Mouse (Mus musculus) bone marrow, adult 2 months (tissue): ENCODE measurements around the gene Pde4dip. TPM values are rescaled to one million over a fixed set of nuclear protein-coding genes. Genes with fewer than 3 reads are reported as not detected.

Experiments
- H3K27ac ChIP-seq: fragments of 200-500 bp; 2 replicates; pipeline ENCODE4 v1.5.1; 2012; ENCODE audit warnings: low read depth, mild to moderate bottlenecking, control low read depth, inconsistent platforms, low read length; ENCODE audit not compliant: control insufficient read depth, poor library complexity, insufficient read depth
- H3K4me1 ChIP-seq: fragments of 200-500 bp; 2 replicates; pipeline ENCODE4 v1.6.1; 2011; ENCODE audit warnings: low read length; ENCODE audit not compliant: control insufficient read depth, insufficient read depth
- H3K4me3 ChIP-seq: fragments of 200-500 bp; replicated peaks from 2 replicates; pipeline ENCODE3; 2011; ENCODE audit warnings: mild to moderate bottlenecking, low read depth, low read length, control low read depth; ENCODE audit not compliant: control insufficient read depth
- CTCF ChIP-seq: fragments of 200-500 bp; IDR thresholded peaks from 2 replicates; pipeline ENCODE4 v1.5.1; 2011; ENCODE audit warnings: low read length, control low read depth; ENCODE audit not compliant: control insufficient read depth, insufficient read depth
- POLR2A ChIP-seq: fragments of 200-500 bp; IDR thresholded peaks from 2 replicates; pipeline ENCODE4 v1.6.1; 2011; ENCODE audit warnings: low read depth, mild to moderate bottlenecking, control low read depth, low read length, borderline replicate concordance; ENCODE audit not compliant: control insufficient read depth
- WGBS: fragments of 180-500 bp; shearing (Covaris S2); methylation state at CpG from one replicate; pipeline ENCODE4 v1.1.7; 2018; 5-methylcytosine and 5-hydroxymethylcytosine counted together
- polyA plus RNA-seq: library from polyadenylated mRNA; stranded (reverse); fragments of >200 nt; gene quantifications from 2 replicates; pipeline ENCODE4 v1.2.4, GENCODE M21; 2011; ENCODE audit warnings: low replicate concordance; ENCODE audit not compliant: missing spikeins, insufficient read depth, insufficient read length

Pde4dip gene
- polyA plus RNA-seq, 1 experiment: 7.5 TPM

- Histone ChIP-seq H3K4me1 (no peaks in the 10 kb centered on the region), H3K27ac (no peak overlapping the region), H3K4me3 (no peak overlapping the region)
- 76% methylated on average over 3 of the region's 3 CpGs for WGBS
- no peak for TF ChIP-seq POLR2A
- no peak for TF ChIP-seq CTCF
Observed at GRCm38 (mm10) chr3:97649022-97649421, 239.5 kb downstream of the Pde4dip start.

GRCm38 (mm10) chr3:97648518-97648917, 240.0 kb downstream of the Pde4dip start:
- Histone ChIP-seq H3K4me3 (no peak overlapping the region), H3K4me1 (no peaks in the 10 kb centered on the region), H3K27ac (no peak overlapping the region)
- TF ChIP-seq CTCF (no peak), POLR2A (no peak)
- 64% methylated on average over 1 of the region's 1 CpGs for WGBS

- WGBS: 81% methylated on average over 9 of the region's 9 CpGs
- H3K4me1 ChIP-seq: no peaks in the 10 kb centered on the region
- TF ChIP-seq CTCF (no peak), POLR2A (no peak)
- H3K27ac ChIP-seq: no peak overlapping the region
- no peak overlapping the region for H3K4me3 ChIP-seq
Observed at GRCm38 (mm10) chr3:97642001-97642400, 246.5 kb downstream of the Pde4dip start.

- H3K27ac ChIP-seq: no peak overlapping the region
- WGBS: 82% methylated on average over 4 of the region's 4 CpGs
- H3K4me1 ChIP-seq: no peaks in the 10 kb centered on the region
- no peak overlapping the region for H3K4me3 ChIP-seq
- TF ChIP-seq CTCF: no peak
- TF ChIP-seq POLR2A: no peak
Observed at GRCm38 (mm10) chr3:97641396-97641795, 247.1 kb downstream of the Pde4dip start.

Other genes starting within 250 kb of the Pde4dip start
- 3.1 and 8.4 TPM in 2 replicates for gene Prkab2, start 230.5 kb downstream of the Pde4dip start, polyA plus RNA-seq
- gene Gm17651, start 214.0 kb downstream of the Pde4dip start, polyA plus RNA-seq: not detected in 2 replicates
- 28.6 and 45.3 TPM in 2 replicates for gene Sec22b, start 12.5 kb upstream of the Pde4dip start, polyA plus RNA-seq
- gene Notch2, start 124.8 kb upstream of the Pde4dip start, polyA plus RNA-seq: 10.0 and 22.9 TPM in 2 replicates